Mouse (Mus musculus) liver, embryonic 11.5 days (tissue): ENCODE measurements around the gene Mmp24. TPM values are rescaled to one million over a fixed set of nuclear protein-coding genes. Genes with fewer than 3 reads are reported as not detected.
A peak's percentile ranks its signal among the peaks of the same experiment; 100 is the strongest.

Experiments
- ATAC-seq: fragments of 200-750 bp; cut with Nextera tagmentation; replicated peaks from 2 replicates; pipeline ENCODE4 v1.8.0; 2017; ENCODE audit warnings: moderate number of reproducible peaks, mild to moderate bottlenecking, moderate TSS enrichment, moderate library complexity; ENCODE audit not compliant: low FRiP score
- DNase-seq: peaks from one replicate; pipeline ENCODE4 v3.0.0-alpha.2; 2017; ENCODE audit warnings: low spot score
- H3K27ac ChIP-seq: fragments of 300-500 bp; sonication (generic); 2 replicates; pipeline ENCODE4 v1.5.1; 2014; ENCODE audit warnings: mild to moderate bottlenecking, low read depth, low read length, control low read depth
- H3K27me3 ChIP-seq: fragments of 300-500 bp; sonication (generic); replicated peaks from 2 replicates; pipeline ENCODE4 v1.6.1; 2014; ENCODE audit warnings: low read length, mixed read lengths; ENCODE audit not compliant: control insufficient read depth, insufficient read depth
- H3K36me3 ChIP-seq: fragments of 300-500 bp; sonication (generic); 2 replicates; pipeline ENCODE4 v1.6.1; 2014; ENCODE audit warnings: mild to moderate bottlenecking, low read length, moderate library complexity, mixed read lengths; ENCODE audit not compliant: control insufficient read depth, insufficient read depth
- H3K4me1 ChIP-seq: fragments of 300-500 bp; sonication (generic); replicated peaks from 2 replicates; pipeline ENCODE4 v1.6.1; 2014; ENCODE audit warnings: low read length, mixed read lengths; ENCODE audit not compliant: control insufficient read depth, insufficient read depth
- H3K4me2 ChIP-seq: fragments of 300-500 bp; sonication (generic); 2 replicates; pipeline ENCODE4 v1.6.1; 2014; ENCODE audit warnings: mild to moderate bottlenecking, control low read depth, moderate library complexity
- H3K4me3 ChIP-seq: fragments of 300-500 bp; sonication (generic); 2 replicates; pipeline ENCODE4 v1.5.1; 2014; ENCODE audit warnings: low read depth, low read length, control low read depth
- H3K9ac ChIP-seq: fragments of 300-500 bp; sonication (generic); 2 replicates; pipeline ENCODE4 v1.6.1; 2014; ENCODE audit warnings: low read depth, low read length, control low read depth
- H3K9me3 ChIP-seq: fragments of 300-500 bp; sonication (generic); 2 replicates; pipeline ENCODE4 v1.6.1; 2016; ENCODE audit warnings: low read length, inconsistent platforms, mixed read lengths; ENCODE audit not compliant: control insufficient read depth
- WGBS: fragments of 180-500 bp; shearing (Covaris S2); extraction: QIAGEN DNeasy Blood & Tissue Kit; methylation state at CpG from one replicate; pipeline ENCODE4 v1.1.7; 2014; 5-methylcytosine and 5-hydroxymethylcytosine counted together
- polyA plus RNA-seq: library from polyadenylated mRNA; unstranded; fragments of >200 nt; fragmentation: Nextera tagmentation; extraction: Ambion mirVana; gene quantifications from 2 replicates; pipeline ENCODE4 v1.2.1, GENCODE M21; 2014

Gene Mmp24
- polyA plus RNA-seq, 1 experiment from 2014 or later, result not detected

GRCm38 (mm10) chr2:155737803-155738202 is 37.3 kb upstream of the Mmp24 start:
- H3K9ac ChIP-seq, result no peak overlapping the region
- H3K4me1 ChIP-seq, result peaks cover 7% of the 10 kb centered on the region
- ATAC-seq, result no peak
- no peaks in the 10 kb centered on the region for H3K36me3 ChIP-seq
- WGBS, result 60% methylated on average over 9 of the region's 9 CpGs
- H3K27me3 ChIP-seq, result no peaks in the 10 kb centered on the region
- H3K4me2 ChIP-seq, result no peak overlapping the region
- H3K4me3 ChIP-seq, result no peak overlapping the region
- no peak for DNase-seq
- H3K9me3 ChIP-seq, result no peaks in the 10 kb centered on the region
- no peak overlapping the region for H3K27ac ChIP-seq

- Histone ChIP-seq H3K36me3 (no peaks in the 10 kb centered on the region), H3K4me2 (no peak overlapping the region), H3K27ac (no peak overlapping the region; the same call in 1 of the 2 replicates), H3K9ac (no peak overlapping the region), H3K9me3 (no peaks in the 10 kb centered on the region), H3K4me1 (peaks cover 11% of the 10 kb centered on the region), H3K27me3 (no peaks in the 10 kb centered on the region), H3K4me3 (no peak overlapping the region)
- DNase-seq (no peak), ATAC-seq (no peak)
- 38% methylated on average over 11 of the region's 11 CpGs for WGBS
These were observed 32.9 kb upstream of the Mmp24 start for GRCm38 (mm10) chr2:155742211-155742610.

GRCm38 (mm10) chr2:155742931-155743337 is 32.2 kb upstream of the Mmp24 start:
- H3K9ac ChIP-seq, result no peak overlapping the region
- H3K27ac ChIP-seq, result no peak overlapping the region
- no peaks in the 10 kb centered on the region for H3K36me3 ChIP-seq
- WGBS, result 29% methylated on average over 12 of the region's 12 CpGs
- DNase-seq, result no peak
- peak overlapping the region; percentile 26; the same call in 1 of the 2 replicates for H3K4me2 ChIP-seq
- peaks cover 11% of the 10 kb centered on the region for H3K4me1 ChIP-seq
- H3K27me3 ChIP-seq, result no peaks in the 10 kb centered on the region
- H3K9me3 ChIP-seq, result no peaks in the 10 kb centered on the region
- ATAC-seq, result peak; percentile 51; the same call in 1 of the 2 replicates
- H3K4me3 ChIP-seq, result no peak overlapping the region

- H3K9me3 ChIP-seq, result no peaks in the 10 kb centered on the region
- H3K4me1 ChIP-seq, result peaks cover 11% of the 10 kb centered on the region
- no peak overlapping the region for H3K4me2 ChIP-seq
- H3K27ac ChIP-seq, result no peak overlapping the region; the same call in 1 of the 2 replicates
- no peak for ATAC-seq
- no peak overlapping the region for H3K4me3 ChIP-seq
- no peak for DNase-seq
- H3K9ac ChIP-seq, result no peak overlapping the region
- WGBS, result 62% methylated on average over 9 of the region's 9 CpGs
- no peaks in the 10 kb centered on the region for H3K27me3 ChIP-seq
- no peaks in the 10 kb centered on the region for H3K36me3 ChIP-seq
These were observed 31.8 kb upstream of the Mmp24 start for GRCm38 (mm10) chr2:155743351-155743750.

GRCm38 (mm10) chr2:155745487-155745886 is 29.7 kb upstream of the Mmp24 start:
- H3K36me3 ChIP-seq, result no peaks in the 10 kb centered on the region
- DNase-seq (no peak), ATAC-seq (no peak)
- no peaks in the 10 kb centered on the region; the same call in 1 of the 2 replicates for H3K27me3 ChIP-seq
- H3K4me3 ChIP-seq, result no peak overlapping the region
- no peak overlapping the region for H3K27ac ChIP-seq
- no peaks in the 10 kb centered on the region for H3K9me3 ChIP-seq
- H3K9ac ChIP-seq, result no peak overlapping the region
- no peak overlapping the region for H3K4me2 ChIP-seq
- H3K4me1 ChIP-seq, result peaks cover 11% of the 10 kb centered on the region
- WGBS, result 51% methylated on average over 3 of the region's 3 CpGs

GRCm38 (mm10) chr2:155749394-155749793 is 25.7 kb upstream of the Mmp24 start:
- H3K27me3 ChIP-seq, result peaks cover 18% of the 10 kb centered on the region
- H3K36me3 ChIP-seq, result no peaks in the 10 kb centered on the region
- DNase-seq (no peak), ATAC-seq (no peak)
- no peaks in the 10 kb centered on the region for H3K9me3 ChIP-seq
- H3K27ac ChIP-seq, result no peak overlapping the region
- H3K4me2 ChIP-seq, result no peak overlapping the region
- H3K9ac ChIP-seq, result no peak overlapping the region
- WGBS, result 88% methylated on average over 4 of the region's 4 CpGs
- peaks cover 3% of the 10 kb centered on the region for H3K4me1 ChIP-seq
- no peak overlapping the region for H3K4me3 ChIP-seq

GRCm38 (mm10) chr2:155751014-155751786 is 23.9 kb upstream of the Mmp24 start, which contains the start of gene Procr:
TSS of gene Procr (plus strand) at chr2:155751117.
- Histone ChIP-seq H3K27me3 (peaks cover 18% of the 10 kb centered on the region), H3K36me3 (no peaks in the 10 kb centered on the region), H3K4me3 (peak within 1 kb of the TSS; percentile 16), H3K4me2 (peak within 1 kb of the TSS; percentile 61), H3K9me3 (no peaks in the 10 kb centered on the region), H3K9ac (no peak within 1 kb of the TSS), H3K27ac (no peak within 1 kb of the TSS), H3K4me1 (peaks cover 3% of the 10 kb centered on the region)
- ATAC-seq, result no peak
- peak; percentile 47 for DNase-seq
- 2% methylated on average over 25 of the region's 25 CpGs for whole genome bisulfite sequencing

- Histone ChIP-seq H3K9ac (no peak overlapping the region), H3K4me1 (peaks cover 3% of the 10 kb centered on the region), H3K36me3 (no peaks in the 10 kb centered on the region), H3K27me3 (peaks cover 18% of the 10 kb centered on the region), H3K9me3 (no peaks in the 10 kb centered on the region), H3K4me2 (no peak overlapping the region), H3K27ac (no peak overlapping the region), H3K4me3 (no peak overlapping the region)
- DNase-seq (no peak), ATAC-seq (no peak)
- 6% methylated on average over 1 of the region's 1 CpGs for WGBS
These were observed 19.4 kb upstream of the Mmp24 start for GRCm38 (mm10) chr2:155755746-155756145.
